Mouse (Mus musculus) retina, postnatal 1 day (tissue): ENCODE results near the gene Atg101.

Experiments used
- DNase-seq: peaks from one replicate; pipeline ENCODE4 v3.0.0-alpha.2; 2012

Gene Atg101

DNA sequence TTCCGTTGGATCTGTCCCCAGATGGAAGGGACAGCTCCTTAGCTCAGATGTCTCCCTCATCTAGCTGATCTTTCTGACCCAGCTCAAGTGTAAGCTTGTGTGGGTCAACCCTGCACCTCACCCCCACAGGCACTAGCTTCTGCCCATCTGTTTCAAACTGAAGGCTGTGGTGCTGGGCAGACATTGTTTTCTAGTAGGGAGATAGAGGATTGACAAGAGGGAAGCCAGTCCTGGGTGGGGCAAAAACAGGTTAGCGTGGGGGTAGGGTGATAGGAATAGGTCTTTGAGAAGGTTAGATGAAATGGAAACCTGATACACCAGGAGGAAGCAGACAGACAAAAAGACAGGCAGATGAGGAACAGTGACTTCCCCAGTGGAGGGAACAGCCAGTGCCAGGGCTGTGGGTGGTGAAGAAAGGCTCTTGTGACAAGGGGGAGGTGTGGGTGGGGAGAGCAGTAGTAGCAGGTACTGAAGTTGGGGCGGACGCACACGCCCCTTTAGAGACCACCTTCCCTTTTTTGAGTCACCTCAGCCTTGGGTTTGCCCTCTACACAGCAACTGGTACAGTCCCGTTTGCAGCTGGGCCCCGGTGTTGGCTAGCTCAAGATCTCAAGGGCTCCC, 28.1 kb upstream of the Atg101 start:
- DNase-seq = no peak

DNA sequence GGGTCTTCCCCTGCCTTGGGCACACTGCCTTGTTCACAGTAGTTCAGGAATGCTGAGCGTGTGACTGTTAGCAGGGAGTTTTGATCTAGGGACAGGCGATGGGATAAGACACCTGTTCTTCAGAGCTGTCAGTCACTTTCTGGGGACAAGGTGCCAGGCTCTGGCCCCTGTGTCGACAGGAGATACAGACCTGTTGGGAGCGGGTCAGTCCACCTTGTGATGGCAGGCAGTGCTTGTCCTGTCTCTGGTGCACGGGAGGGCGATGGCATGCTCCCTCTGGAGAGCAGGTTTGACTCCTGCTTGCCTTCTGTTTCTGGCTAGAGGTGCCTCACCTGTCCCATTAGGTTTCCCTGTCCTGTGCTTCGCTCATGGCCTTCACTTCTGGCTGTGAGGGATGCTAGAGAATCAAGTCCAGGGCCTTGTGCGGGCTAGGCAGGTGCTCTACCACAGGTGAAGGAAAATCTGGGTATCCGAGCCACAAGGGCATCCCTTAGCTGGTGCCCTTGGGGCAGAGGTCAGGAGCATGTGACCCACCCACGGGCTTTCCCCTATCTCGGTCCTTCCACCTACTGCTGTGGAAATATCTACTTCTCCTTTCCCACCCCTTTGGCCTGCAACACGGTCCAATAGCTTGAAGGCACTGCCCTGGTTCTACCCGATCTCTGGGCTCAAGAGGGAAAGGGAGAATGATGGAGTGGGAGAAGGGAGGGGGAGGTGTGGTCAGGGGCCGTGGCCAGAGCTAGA, 27.4 kb upstream of the Atg101 start:
- DNase-seq = no peak

DNA sequence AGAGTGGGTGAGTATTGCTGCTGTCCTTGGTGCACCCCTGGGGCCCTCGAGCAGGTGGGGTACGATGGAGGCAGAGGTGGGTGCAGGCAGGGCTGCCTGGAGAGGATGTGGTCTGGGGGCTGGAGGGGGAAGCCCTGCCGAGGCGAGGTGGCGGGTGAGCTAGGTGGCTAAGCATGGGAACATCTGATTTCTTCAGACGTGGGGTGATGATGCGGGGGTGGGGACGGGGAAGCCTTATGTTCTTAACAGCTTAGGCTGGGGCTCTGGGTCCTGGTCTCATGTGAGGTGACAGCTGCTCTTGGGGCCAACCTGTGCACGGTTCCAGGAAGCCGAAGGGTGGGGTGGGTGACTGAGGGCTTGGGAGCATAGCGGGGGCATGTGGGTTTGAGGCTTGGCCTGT, 25.7 kb upstream of the Atg101 start:
- DNase-seq = peak; percentile 65

DNA sequence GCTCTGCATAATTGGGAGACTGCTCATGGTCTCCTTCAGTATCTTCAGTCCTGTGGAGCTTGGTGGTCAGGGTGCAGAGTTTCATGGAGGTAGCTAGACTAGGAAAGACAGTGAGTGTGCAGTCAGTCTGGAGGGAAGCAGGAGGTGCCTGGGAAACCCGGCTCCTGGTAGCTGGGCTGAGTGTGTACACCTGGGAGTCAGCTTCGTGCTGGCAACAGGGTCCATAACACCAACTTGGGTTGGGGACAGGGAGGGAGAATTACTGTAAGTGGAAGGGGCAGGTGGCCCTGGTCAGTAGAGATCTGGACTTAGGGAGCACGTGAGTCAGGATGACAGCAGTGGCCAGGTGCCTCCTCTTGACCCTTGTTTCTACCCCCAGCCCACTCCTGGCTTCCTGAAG, 24.1 kb upstream of the Atg101 start:
- no peak for DNase-seq

DNA sequence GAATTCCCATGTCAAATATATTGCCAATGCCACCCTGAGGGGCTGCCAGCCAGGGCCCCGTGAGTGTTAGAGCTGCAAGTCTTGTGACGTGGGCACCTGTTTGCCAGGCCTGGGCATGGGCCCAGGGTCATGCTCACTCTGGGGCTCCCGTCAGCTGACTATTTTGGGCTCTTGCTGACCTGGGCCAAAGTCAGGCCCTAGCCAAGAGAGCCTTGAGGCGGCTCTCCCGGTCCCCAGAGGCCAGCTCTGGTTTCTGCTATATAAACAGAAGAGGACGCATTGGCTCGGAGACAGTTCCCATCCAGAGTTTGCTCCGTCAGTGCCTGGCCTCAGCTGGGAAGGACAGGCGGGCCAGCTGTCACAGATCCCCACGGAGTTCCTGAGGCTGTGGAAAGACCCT, 23.7 kb upstream of the Atg101 start:
- no peak for DNase-seq

DNA sequence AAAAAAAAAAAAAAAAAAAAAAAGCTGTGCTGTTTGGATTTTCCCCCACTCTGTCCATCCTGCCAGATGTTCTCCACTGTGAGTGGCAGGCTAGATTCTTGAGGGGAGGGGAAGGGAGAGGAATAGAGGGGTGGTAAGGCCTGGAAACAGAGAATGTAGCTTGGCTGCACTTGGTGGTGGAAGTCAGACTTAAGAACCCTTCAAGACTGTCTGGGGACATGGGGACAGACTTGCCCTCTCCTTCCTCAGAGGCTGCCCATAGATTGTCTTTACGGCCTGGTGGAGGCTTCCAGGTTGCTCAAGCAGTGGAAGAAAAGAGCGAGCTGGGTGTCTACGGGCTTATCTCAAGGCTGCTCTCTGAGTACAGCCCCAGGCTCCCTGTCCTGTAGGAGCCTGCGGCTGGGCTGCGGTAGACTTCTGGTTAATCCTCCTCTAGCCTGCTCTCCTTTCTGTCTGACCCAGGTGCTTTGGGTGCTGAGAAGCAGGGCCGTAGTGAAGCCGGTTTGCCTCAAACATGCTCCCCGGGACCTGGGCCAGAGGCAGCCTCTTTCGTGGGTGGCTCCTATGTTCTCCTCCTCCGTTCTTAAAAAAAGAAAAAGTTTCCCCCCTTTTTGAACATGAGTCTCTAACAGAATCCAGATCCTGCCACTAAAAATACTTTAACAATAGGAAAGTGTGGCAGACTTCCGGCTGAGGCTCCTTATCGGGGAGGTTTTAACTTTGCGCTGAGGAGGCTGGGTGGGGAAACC, 23.0 kb upstream of the Atg101 start:
- no peak for DNase-seq

DNA sequence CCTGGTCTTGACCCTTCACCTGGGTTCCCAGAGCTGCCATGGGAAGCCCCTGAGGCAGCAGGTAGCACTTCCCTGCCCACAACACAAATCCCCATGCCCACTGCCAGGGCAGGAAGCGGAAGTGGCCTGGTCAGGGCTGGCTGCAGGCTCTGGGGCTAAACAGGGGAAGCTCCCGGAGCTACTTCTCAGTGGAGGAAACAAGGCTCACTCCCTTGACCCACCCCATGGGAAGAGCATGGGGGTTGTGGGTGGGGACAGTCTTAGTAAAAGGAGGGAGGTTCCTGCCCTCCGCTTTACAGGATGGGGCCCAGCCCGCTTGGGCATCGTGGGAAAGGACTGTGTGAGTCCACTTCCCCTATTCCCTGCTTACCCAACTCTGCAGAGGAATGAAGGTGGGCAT, 21.6 kb upstream of the Atg101 start:
- DNase-seq = no peak

DNA sequence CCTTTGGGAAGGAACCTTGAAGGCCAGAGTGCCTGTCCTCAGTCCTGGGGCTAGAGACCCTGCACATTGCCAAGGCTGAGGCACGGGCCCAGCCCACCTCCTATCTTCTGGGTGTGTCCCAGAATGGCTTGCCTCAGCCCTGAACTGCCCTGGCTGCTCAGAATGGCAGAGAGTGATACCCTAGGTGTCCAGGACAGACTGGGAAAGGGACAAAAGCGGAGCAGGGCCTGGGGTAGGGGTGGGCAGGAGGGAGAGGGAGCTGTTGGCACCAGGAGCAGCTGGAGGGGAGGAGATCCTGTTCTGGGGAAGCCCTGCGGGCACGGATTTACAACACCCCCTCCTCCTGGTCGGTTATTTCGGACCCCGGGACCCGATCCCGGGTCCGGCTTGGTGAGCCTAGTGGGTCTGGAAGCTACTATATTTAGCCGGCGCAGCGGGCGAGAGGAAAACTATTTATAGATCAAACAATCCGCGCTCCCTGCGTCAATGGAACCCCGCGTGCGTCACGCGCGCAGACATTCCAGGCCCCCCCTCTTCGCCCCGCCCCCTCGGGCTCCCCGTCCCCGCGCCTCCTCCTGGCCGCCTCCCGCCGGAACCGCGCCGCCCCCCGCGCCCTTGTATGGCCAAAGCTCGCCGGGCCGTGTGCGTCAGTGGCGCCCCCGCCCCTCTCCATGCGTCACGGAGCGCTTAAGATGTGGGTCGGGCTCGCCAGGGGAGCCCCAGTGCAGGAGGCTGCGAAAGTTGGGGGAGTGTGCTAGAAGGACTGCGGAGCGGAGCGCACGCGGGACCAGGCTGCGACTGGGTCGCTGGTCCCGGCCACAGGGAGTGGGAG, 17.7 kb upstream of the Atg101 start:
- DNase-seq = peak; percentile 91

DNA sequence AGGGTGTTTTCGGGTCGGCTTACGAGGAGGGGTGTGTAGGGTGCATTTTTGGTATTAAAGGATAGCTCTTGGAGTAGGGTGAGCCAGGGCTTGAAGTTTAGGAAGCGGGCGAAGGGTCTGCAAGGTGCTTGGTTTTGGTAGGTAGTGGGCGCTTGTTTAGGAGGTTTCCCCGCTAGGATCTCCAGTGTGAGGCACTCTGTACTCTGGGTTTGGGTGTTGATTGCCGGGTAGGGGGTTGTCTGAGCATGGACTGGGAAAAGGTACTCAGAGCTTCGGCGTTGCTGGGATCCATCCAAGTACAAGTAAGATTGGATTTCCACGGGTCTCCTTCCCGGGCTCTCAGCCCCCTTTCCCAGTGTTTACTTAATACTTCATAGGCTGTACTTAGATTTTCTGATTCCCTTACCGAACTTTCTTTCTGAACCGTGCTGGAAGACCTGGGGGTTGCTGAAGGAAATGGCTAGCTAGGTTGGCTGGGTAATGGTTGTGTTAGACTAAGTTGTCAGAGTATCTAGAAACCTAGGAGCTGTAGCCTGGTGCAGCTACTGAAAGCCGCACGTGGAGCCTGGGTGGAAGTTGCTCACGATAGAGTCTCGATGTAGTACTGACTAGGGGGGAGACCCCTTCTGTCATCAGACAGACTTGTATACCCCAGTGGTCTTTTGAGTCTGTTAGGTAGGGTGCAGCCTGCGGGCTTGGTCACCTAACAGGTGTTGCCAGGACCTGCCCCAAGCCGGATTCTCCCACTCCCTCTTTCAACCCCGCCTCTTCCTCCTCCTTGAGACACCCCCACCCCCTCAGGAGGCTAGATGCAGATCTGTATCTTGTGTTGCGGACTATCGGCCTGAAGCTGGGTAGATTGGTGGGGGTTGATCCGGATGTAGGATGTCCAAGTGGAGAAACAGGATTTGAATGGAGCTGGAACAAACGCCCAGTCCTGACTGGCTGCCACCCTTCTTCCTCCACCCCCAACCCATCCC, 16.7 kb upstream of the Atg101 start:
- no peak for DNase-seq

DNA sequence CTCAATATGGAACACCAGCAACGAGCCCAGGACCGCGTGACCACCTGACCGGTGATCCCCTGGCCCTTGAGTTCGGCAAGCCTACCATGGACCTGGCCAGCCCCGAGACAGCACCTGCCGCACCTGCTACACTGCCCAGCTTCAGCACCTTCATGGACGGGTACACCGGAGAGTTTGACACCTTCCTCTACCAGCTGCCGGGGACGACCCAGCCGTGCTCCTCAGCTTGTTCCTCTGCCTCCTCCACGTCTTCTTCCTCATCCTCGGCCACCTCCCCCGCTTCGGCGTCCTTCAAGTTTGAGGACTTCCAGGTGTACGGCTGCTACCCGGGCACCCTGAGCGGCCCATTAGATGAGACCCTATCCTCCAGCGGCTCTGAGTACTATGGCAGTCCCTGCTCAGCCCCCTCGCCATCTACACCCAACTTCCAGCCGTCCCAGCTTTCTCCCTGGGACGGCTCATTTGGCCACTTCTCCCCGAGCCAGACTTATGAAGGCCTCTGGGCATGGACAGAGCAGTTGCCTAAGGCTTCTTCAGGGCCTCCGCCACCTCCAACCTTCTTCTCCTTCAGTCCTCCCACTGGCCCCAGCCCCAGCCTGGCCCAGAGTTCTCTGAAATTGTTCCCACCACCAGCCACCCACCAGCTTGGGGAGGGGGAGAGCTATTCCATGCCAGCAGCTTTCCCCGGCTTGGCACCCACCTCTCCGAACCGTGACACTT, 13.8 kb upstream of the Atg101 start:
- DNase-seq = no peak

DNA sequence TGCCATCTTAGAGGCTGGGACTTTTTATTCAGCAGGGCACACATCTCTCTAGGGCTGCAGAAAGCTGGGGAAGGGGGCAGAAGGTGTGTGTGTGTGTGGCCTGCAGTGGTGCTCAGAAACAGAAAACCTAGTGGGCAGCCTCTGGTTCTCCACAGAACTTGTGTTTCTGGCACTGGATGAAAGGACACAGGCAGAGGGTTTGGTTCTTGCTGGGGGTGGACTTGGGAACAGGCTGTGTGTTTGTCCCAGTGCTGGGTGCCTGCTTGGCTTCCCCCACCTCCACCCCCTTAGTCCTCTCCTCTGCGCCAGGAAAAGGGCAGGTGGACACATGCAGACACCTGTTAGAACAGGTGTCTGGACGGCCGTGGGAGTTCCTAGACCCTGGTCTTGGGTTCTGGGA, 13.0 kb upstream of the Atg101 start:
- DNase-seq = no peak

DNA sequence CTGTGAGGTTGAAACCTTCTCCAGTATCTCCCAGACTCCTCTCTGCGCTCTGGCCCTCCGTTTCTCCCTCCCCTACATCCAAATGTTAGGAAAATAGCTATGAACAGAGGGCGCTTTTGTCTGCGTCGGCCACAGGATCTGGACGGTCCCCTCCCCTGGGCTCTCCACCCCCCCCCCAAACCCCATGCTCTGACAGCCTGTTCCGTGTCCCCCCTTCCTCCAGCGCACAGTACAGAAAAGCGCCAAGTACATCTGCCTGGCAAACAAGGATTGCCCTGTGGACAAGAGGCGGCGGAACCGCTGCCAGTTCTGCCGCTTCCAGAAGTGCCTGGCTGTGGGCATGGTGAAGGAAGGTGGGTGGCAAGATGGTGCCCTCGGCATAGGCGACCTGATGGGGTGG, 12.6 kb upstream of the Atg101 start:
- DNase-seq = no peak

DNA sequence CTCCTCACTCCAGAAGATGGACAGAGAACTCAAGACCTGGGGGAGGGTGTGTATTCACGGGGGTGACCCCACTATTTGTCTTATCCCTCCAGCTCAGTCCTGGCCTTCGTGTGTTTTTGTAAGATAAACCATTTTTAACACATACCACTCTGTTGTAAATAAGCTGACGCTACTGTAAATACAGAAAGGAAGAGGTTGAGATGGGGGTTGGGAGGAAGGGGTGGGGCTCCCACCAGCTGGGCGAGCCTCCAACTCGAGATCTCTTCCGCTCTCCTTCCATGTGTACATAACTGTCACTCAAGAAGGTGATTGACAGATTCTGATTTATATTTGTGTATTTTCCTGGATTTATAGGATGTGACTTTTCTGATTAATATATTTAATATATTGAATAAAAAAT, 9.7 kb upstream of the Atg101 start:
- DNase-seq = no peak

DNA sequence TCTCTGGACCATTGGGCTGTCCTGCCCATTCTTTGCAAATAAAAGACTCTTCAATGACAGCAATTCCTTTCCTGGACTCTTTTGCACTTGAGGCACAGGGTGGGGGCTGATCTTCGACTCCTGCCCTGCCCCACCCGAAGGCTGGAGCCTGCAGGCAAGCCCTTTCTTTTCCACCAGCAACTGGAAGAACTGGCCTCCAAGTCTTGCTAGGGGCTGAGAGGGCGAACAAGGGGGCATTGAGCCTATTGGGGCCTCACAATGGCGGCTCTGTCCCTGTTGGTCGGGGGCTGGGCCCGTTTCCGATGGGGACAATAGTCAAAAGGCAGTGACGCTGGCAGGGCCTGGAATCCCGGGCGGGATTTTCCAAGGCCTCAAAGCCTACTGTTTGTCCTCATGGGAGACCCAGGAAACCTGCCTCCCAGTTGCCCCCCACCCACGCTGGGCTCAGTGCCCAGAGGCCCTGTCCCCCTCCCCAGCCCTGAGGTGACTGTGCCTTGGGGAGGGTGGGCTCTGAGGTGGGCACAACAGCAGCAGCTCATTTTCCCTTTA, 6.6 kb upstream of the Atg101 start:
- DNase-seq = peak; percentile 54

DNA sequence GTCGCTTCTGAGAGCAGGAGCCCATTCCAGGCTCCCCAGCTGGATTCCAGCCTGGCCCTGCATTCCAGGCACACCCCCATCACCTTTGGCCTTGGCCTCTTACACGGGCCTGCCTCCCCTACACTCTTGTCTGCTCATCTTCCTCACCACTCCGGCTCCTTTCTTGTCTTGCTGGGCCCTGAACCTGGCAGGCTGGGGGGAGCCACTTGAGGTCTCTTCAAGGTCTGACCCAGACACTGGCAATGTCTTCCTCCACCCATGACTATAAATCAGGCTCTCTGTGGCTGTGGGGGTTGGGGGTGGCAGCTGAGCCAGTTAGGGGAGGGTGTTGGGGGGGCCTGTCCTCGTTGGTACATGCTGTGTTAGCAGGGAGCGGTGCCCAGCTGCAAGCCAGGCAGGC, 5.5 kb upstream of the Atg101 start:
- no peak for DNase-seq

DNA sequence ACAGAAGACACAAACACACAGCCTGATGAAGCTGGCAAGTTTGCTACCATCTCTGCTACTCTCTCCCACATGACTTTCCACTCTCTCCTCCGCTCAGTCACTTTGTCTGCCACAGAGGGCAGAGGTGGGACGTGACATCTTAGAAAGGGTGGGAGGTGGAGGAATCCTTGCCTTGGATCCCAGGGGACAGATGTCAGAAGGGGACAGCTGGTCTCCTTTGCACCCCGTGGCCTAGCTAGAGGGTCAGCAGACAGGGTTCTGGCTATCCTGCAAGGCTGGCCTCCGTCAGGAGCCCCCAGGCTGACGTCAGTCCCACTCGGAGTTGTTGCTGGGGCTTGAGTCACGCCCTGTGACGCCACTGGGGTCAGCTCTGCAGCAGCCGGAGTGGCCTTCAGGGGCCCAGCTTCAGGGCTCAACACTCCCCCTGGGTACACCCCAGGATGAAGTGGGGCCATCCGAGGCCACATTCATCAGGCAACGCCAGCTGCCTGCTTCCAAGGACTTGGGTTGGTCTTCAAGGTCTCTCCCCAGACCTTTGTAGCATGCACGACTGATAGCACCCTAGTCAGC, 4.6 kb upstream of the Atg101 start:
- DNase-seq = no peak

DNA sequence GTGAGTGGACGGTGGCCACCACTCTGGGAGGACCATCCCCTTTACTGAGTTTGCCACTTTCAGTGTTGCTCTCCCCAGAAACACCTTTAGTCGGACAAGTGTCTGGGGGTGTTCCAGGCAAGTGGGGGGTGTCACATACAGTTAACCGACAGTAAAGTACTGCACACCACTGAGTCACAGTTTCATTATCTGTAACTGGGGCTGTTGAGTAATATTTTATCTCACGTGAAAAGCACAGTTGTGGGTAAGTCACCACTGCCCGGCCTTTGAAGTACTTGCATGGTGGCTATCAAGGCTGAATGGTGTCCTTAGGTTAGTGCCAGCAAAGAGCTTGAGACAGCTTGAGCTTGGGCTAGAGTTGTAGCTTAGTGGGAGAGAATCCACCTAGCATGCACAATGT, 1.6 kb upstream of the Atg101 start:
- no peak for DNase-seq

DNA sequence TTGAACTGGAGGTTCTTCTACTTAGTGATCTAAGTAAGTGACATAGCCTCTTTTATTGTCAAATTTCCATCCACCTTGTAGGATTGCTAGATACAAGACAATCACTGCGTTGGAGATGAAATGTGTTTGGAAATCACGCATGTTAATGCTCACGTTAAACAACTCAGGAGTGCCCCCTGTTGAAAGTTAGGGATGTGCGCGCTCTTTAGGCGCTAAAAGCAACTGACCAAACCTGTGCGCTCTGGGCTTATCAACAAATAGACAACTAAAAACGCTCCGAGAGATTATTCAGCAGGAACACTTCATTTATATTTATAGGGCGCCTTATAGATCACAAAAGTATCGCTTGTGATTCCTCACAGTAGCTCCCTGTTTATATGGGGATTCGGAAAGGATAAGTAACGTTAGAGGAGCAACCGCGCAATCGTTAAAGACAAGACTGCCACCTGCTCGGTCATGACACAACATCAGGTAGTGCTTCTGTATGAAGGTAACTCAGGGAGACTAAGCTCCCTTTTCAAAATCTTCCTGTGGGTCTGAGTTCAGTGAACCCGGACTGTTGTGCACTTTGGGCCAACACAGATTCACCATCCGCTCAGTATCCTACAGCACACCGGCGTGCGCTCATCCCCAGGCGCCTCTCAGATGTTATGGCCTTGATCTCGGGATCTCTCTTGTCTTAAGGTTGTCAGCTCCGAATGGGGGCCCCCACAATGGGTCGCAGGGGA, 725 bp upstream of the Atg101 start:
- peak; percentile 85 for DNase-seq

DNA sequence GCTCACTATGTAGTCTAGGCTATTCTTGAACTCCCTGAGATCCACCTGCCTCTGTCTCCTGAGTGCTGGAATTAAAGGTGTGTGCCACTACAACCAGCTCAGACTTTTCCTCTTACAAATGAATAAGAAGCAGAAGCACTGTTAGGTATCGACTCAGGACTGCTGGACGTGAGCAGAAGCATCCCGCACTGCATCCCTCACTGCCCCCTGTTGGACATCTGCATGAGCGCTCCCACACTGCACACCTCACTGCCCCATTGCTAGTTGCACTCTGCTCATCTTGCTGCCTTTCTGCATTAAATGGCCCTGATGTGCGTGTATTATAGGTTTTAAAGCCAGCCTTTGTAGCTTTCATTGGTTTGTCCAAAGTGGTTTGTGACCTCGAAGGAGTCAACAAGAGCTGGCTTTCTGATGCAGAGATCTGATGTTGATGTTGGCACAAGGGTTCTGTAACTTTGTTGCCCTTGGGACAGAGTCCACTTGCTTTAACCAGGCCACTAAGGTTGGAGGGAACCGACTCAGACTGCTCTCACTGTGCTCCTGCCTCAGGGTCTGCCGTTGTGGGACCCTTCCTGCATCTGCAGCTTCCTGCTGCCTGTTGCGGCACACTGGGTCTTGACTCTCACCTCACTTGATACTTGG, 2.2 kb downstream of the Atg101 start:
- peak; percentile 27 for DNase-seq
